ENCODE assay signal across 9 mouse cellular contexts in the genomic region with DNA sequence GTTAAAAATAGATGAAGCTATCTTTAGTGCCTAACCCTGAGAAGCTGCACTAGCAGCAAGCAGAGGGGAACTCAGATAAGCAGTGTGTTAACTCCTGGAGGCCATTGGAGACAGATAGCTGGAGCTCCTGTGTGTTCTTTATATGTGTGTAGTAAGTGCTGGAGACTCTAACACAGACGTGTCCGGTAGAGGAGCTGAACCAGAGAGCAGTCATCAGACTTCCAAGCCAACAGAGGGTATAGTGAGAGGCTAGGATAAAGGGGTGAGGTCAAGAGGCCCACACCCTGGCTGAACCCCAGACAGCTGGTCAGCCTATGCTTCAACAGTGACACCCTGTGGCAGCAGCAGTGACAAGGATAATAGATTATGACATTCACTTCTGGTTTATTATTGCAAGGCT.
DNase-seq lines count a peak whose midpoint lies in the region; ATAC-seq and TF ChIP-seq lines count a peak whose summit lies in the region.
"Had no signal": no experiment of that assay in that cellular context is flagged by ENCODE, and none has a peak within 500 bp of the region (broad histone marks: within the 10 kb centered on the region; RNA-seq: fewer than 3 reads in every experiment).

No protein-coding gene starts in this region.

- H3K27me3 ChIP-seq in liver, postnatal 0 days (ENCODE audit: insufficient read depth, low read length), result no peaks in the 10 kb centered on the region
- no peaks in the 10 kb centered on the region for H3K27me3 ChIP-seq in liver, embryonic 11.5 days (replicated peaks; ENCODE audit: control insufficient read depth, insufficient read depth, low read length)
- no peaks in the 10 kb centered on the region for H3K27me3 ChIP-seq in midbrain, embryonic 12.5 days
- H3K27me3 ChIP-seq: neural tube, embryonic 13.5 days had no signal

- no peak overlapping the region for H3K9ac ChIP-seq in liver, postnatal 0 days (replicated peaks)
- H3K9ac ChIP-seq in liver, embryonic 11.5 days (ENCODE audit: low read depth, low read length), result no peak overlapping the region
- no peak overlapping the region for H3K9ac ChIP-seq in midbrain, embryonic 12.5 days (replicated peaks)
- H3K9ac ChIP-seq: neural tube, embryonic 13.5 days had no signal

- WGBS in liver, postnatal 0 days (ENCODE audit: insufficient replicate concordance), result 34% methylated on average over 2 of the region's 2 CpGs
- 54% methylated on average over 2 of the region's 2 CpGs for WGBS in liver, embryonic 11.5 days
- WGBS in midbrain, embryonic 12.5 days, result 26% methylated on average over 2 of the region's 2 CpGs

- H3K9me3 ChIP-seq in liver, postnatal 0 days (ENCODE audit: low read length), result no peaks in the 10 kb centered on the region
- no peaks in the 10 kb centered on the region for H3K9me3 ChIP-seq in liver, embryonic 11.5 days (ENCODE audit: control insufficient read depth, low read length)
- H3K9me3 ChIP-seq in midbrain, embryonic 12.5 days, result no peaks in the 10 kb centered on the region
- H3K9me3 ChIP-seq: neural tube, embryonic 13.5 days had no signal

- no peak for ATAC-seq in liver, postnatal 0 days
- no peak; the same call in 1 of the 2 replicates for ATAC-seq in liver, embryonic 11.5 days (replicated peaks; ENCODE audit: low FRiP score)
- ATAC-seq in midbrain, embryonic 12.5 days (ENCODE audit: low FRiP score, low read depth), result peak; percentile 62; the same call in 1 of the 2 replicates

- no peak overlapping the region for H3K4me3 ChIP-seq in liver, postnatal 0 days (ENCODE audit: low read depth, low read length)
- no peak overlapping the region for H3K4me3 ChIP-seq in liver, embryonic 11.5 days (ENCODE audit: low read depth, low read length)
- no peak overlapping the region for H3K4me3 ChIP-seq in midbrain, embryonic 12.5 days
- H3K4me3 ChIP-seq: neural tube, embryonic 13.5 days had no signal

- no peak for TF ChIP-seq EP300 in liver, postnatal 0 days (IDR thresholded peaks at IDR 0.05; ENCODE audit: low read depth)

- peak; percentile 58 for TF ChIP-seq CTCF in liver, postnatal 0 days (IDR thresholded peaks at IDR 0.05; ENCODE audit: low read depth)

- no peaks in the 10 kb centered on the region for H3K4me1 ChIP-seq in liver, postnatal 0 days (ENCODE audit: insufficient read depth)
- no peaks in the 10 kb centered on the region for H3K4me1 ChIP-seq in liver, embryonic 11.5 days (replicated peaks; ENCODE audit: control insufficient read depth, insufficient read depth, low read length)
- no peaks in the 10 kb centered on the region for H3K4me1 ChIP-seq in midbrain, embryonic 12.5 days
- H3K4me1 ChIP-seq: neural tube, embryonic 13.5 days had no signal

- H3K4me2 ChIP-seq in liver, postnatal 0 days (ENCODE audit: low read depth, low read length), result no peak overlapping the region
- H3K4me2 ChIP-seq in liver, embryonic 11.5 days, result no peak overlapping the region
- H3K4me2 ChIP-seq in midbrain, embryonic 12.5 days (replicated peaks), result no peak overlapping the region
- H3K4me2 ChIP-seq: neural tube, embryonic 13.5 days had no signal

- no peaks in the 10 kb centered on the region for H3K36me3 ChIP-seq in liver, postnatal 0 days (replicated peaks; ENCODE audit: insufficient read depth, low read length)
- no peaks in the 10 kb centered on the region for H3K36me3 ChIP-seq in liver, embryonic 11.5 days (ENCODE audit: control insufficient read depth, insufficient read depth, low read length)
- H3K36me3 ChIP-seq in midbrain, embryonic 12.5 days, result no peaks in the 10 kb centered on the region
- H3K36me3 ChIP-seq: neural tube, embryonic 13.5 days had no signal

- no peak overlapping the region for H3K27ac ChIP-seq in liver, postnatal 0 days (ENCODE audit: low read depth)
- no peak overlapping the region for H3K27ac ChIP-seq in liver, embryonic 11.5 days (ENCODE audit: low read depth, low read length)
- H3K27ac ChIP-seq in midbrain, embryonic 12.5 days (replicated peaks), result no peak overlapping the region
- H3K27ac ChIP-seq: neural tube, embryonic 13.5 days had no signal

- no peak for DNase-seq in liver, postnatal 0 days
- DNase-seq in liver, embryonic 11.5 days (ENCODE audit: low spot score), result no peak
- DNase-seq in embryo, embryonic 10.5 days (ENCODE audit: low spot score), result peak; percentile 46
- DNase-seq in heart, postnatal 4 days, result peak; percentile 55
- DNase-seq in urinary bladder, adult 18-20 months (ENCODE audit: low spot score in 2 of 2), result no peak
- DNase-seq in gastrocnemius, postnatal 10 days, result no peak
- no peak for DNase-seq in testis, postnatal 10 days (ENCODE audit: low spot score)

Comparison
In these comparisons a context has a peak if more than half of its experiments do, and no peak if none do; other contexts are left out.
1. DNase-seq: peak in embryo, embryonic 10.5 days (single experiment) and heart, postnatal 4 days (single experiment); none in liver, postnatal 0 days (single experiment), liver, embryonic 11.5 days (single experiment), urinary bladder, adult 18-20 months (0 of 2), gastrocnemius, postnatal 10 days (single experiment) and testis, postnatal 10 days (single experiment).